Mouse (Mus musculus): ENCODE measurements around the gene Zfp839. TPM values are rescaled to one million over a fixed set of nuclear protein-coding genes. Genes with fewer than 3 reads are reported as not detected.

Zfp839 gene
- polyA plus RNA-seq, 1 experiment from 2014 or later, result 2.3 TPM

DNA sequence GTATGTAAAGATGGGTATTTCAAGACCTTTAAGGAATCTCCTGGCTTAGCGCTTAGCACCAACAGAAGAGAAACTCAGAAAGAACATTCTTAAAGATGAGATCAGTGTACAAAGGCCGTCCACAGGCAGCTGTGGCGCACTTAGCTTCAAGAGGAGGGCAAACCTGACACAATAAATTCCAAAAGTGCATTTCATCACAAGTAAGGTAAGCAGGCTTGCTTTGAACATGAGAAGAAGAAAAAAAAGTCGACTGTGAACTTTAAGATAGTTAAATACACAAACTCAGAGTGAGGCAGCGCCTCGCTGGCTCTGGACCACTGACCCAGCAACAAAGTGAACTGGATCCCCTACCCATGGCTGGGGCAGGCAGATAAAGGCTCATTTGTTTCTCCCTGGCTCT, 13.3 kb upstream of the Zfp839 start:
- Histone ChIP-seq H3K27me3 (ENCODE audit: control insufficient read depth, insufficient read depth, low read length) (no peaks in the 10 kb centered on the region), H3K27ac (replicated peaks) (no peak overlapping the region), H3K9me3 (ENCODE audit: control insufficient read depth, low read length) (no peaks in the 10 kb centered on the region), H3K36me3 (ENCODE audit: control insufficient read depth, insufficient read depth, low read length) (no peaks in the 10 kb centered on the region), H3K4me2 (replicated peaks; ENCODE audit: low read depth) (no peak overlapping the region), H3K4me1 (replicated peaks; ENCODE audit: control insufficient read depth, insufficient read depth) (no peaks in the 10 kb centered on the region), H3K4me3 (ENCODE audit: low read depth, low read length) (no peak overlapping the region), H3K9ac (ENCODE audit: low read length) (peak overlapping the region; percentile 1; the same call in 1 of the 2 replicates)
- DNase-seq (ENCODE audit: low spot score) (no peak), ATAC-seq (ENCODE audit: low FRiP score, low TSS enrichment) (no peak)
- WGBS, result 30% methylated on average over 6 of the region's 6 CpGs
- no peak for TF ChIP-seq EP300 (optimal IDR thresholded peaks at IDR 0.05)
- no peak for TF ChIP-seq CTCF (IDR thresholded peaks at IDR 0.05; ENCODE audit: low read depth)

DNA sequence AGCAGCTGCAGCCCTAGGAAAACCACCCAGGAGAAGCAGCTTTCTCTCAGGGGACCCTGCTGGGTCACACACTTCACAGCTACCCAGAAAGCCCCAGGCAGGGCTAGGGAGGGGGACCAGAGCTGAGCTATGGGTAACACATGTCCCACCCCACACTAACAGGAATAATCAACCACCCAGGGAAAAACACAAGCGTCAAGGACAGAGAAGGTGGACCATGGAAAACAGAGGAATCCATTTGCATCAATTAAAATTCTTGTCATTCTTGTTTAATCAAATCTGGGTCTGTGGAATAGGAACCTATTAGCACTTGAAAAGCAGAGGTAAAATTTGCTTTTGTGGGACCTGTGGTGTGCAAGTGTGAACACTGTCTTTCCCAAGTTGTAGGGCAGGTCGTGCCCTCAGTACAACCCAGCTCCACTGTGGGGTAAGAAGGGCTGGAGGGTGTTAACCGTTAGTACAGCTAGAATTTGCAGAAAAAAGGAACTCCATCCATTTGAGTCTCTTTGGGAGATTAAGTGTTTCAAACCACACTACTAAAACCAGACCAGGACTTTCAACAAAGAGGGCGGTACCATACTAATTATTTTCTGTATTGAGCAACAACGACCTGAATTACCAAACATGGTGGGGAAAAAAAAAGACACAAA, 12.7 kb upstream of the Zfp839 start:
- Histone ChIP-seq H3K9ac (ENCODE audit: low read length) (peak overlapping the region; percentile 1; the same call in 1 of the 2 replicates), H3K27ac (replicated peaks) (no peak overlapping the region), H3K4me1 (replicated peaks; ENCODE audit: control insufficient read depth, insufficient read depth) (no peaks in the 10 kb centered on the region), H3K9me3 (ENCODE audit: control insufficient read depth, low read length) (no peaks in the 10 kb centered on the region), H3K4me3 (ENCODE audit: low read depth, low read length) (no peak overlapping the region), H3K27me3 (ENCODE audit: control insufficient read depth, insufficient read depth, low read length) (no peaks in the 10 kb centered on the region), H3K36me3 (ENCODE audit: control insufficient read depth, insufficient read depth, low read length) (no peaks in the 10 kb centered on the region), H3K4me2 (replicated peaks; ENCODE audit: low read depth) (no peak overlapping the region)
- WGBS, result 40% methylated on average over 5 of the region's 5 CpGs
- DNase-seq (ENCODE audit: low spot score) (no peak), ATAC-seq (ENCODE audit: low FRiP score, low TSS enrichment) (no peak)
- TF ChIP-seq EP300 (optimal IDR thresholded peaks at IDR 0.05) (no peak), CTCF (IDR thresholded peaks at IDR 0.05; ENCODE audit: low read depth) (no peak)

DNA sequence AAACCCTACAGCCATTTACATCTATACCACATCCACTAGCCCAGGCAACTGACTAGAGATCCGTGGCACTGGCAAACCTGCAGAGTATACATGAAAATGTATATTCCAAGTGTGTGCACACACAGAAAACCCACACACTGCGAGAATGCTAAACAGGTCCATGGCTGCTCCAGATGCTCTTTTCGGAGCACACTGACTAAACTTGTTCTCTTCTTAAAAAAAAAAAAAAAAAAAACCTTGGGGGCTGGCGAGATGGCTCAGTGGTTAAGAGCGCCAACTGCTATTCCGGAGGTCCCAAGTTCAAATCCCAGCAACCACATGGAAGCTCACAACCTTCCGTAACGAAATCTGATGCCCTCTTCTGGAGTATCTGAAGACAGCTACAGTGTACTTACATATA, 12.2 kb upstream of the Zfp839 start:
- Histone ChIP-seq H3K4me3 (ENCODE audit: low read depth, low read length) (no peak overlapping the region), H3K9me3 (ENCODE audit: control insufficient read depth, low read length) (no peaks in the 10 kb centered on the region), H3K4me2 (replicated peaks; ENCODE audit: low read depth) (no peak overlapping the region), H3K27ac (replicated peaks) (no peak overlapping the region), H3K4me1 (replicated peaks; ENCODE audit: control insufficient read depth, insufficient read depth) (no peaks in the 10 kb centered on the region), H3K27me3 (ENCODE audit: control insufficient read depth, insufficient read depth, low read length) (no peaks in the 10 kb centered on the region), H3K9ac (ENCODE audit: low read length) (no peak overlapping the region), H3K36me3 (ENCODE audit: control insufficient read depth, insufficient read depth, low read length) (no peaks in the 10 kb centered on the region)
- WGBS, result 90% methylated on average over 8 of the region's 8 CpGs
- TF ChIP-seq EP300 (optimal IDR thresholded peaks at IDR 0.05), result no peak
- TF ChIP-seq CTCF (IDR thresholded peaks at IDR 0.05; ENCODE audit: low read depth), result no peak
- no peak for DNase-seq (ENCODE audit: low spot score)
- no peak for ATAC-seq (ENCODE audit: low FRiP score, low TSS enrichment)

DNA sequence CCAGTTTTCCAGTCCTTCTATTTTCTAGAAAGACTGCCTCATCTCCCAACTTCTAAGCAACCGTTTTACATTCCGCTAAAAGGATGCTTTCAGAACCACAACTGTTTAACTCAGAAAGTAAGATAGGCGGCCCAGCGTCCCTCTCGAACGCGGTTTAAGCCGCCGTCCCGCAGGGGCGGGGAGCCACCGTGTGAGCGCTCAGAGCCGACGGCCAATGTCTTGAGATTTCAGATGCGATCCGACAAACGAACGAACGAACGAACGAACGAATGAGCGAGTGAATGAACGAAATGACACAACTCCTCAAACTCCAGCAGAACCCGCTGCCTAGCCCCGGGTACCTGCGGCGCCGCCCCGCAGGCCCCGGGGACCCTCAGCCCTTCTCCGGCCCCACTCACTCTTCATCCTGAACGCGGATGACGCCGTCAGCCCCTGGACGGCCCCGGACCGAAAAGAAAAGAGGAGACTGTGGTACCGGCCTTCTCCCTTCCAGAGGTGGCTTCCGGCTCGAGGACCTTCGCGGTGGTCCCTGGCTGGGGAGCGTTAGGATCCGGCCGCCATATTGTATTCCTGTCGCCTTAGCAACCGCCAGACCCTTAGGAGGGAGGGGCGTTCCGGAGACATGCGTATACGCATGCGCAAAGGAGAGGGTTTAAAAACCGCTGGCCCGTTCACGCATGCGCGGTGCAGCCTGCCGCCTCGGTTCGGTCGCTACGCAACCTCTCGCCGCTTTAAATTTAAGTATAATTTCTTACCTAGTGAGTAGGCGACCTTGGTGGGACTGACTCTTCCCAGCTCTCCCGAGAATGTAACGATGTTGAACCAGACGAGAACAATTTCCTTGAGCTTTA, 9.5 kb upstream of the Zfp839 start, which contains the start of gene Mok:
TSS of gene Mok (minus strand) at position 592 of the 851 bp plus-strand sequence.
- H3K36me3 ChIP-seq (ENCODE audit: control insufficient read depth, insufficient read depth, low read length), result no peaks in the 10 kb centered on the region
- H3K27ac ChIP-seq (replicated peaks), result no peak within 1 kb of the TSS
- H3K4me2 ChIP-seq (replicated peaks; ENCODE audit: low read depth), result peak within 1 kb of the TSS; percentile 69
- ATAC-seq (ENCODE audit: low FRiP score, low TSS enrichment) (peak; percentile 39), DNase-seq (ENCODE audit: low spot score) (peak; percentile 91)
- TF ChIP-seq CTCF (IDR thresholded peaks at IDR 0.05; ENCODE audit: low read depth), result no peak
- no peak for TF ChIP-seq EP300 (optimal IDR thresholded peaks at IDR 0.05)
- H3K4me1 ChIP-seq (replicated peaks; ENCODE audit: control insufficient read depth, insufficient read depth), result no peaks in the 10 kb centered on the region; the same call in 1 of the 2 replicates
- no peaks in the 10 kb centered on the region for H3K9me3 ChIP-seq (ENCODE audit: control insufficient read depth, low read length)
- under 1% methylated on average over 71 of the region's 71 CpGs for WGBS
- H3K4me3 ChIP-seq (ENCODE audit: low read depth, low read length), result peak within 1 kb of the TSS; percentile 64
- H3K27me3 ChIP-seq (ENCODE audit: control insufficient read depth, insufficient read depth, low read length), result no peaks in the 10 kb centered on the region
- H3K9ac ChIP-seq (ENCODE audit: low read length), result peak within 1 kb of the TSS; percentile 58

GRCm38 (mm10) chr12:110841731-110842493, 8.1 kb upstream of the Zfp839 start:
- Histone ChIP-seq H3K9ac (ENCODE audit: low read length) (no peak overlapping the region), H3K4me3 (ENCODE audit: low read depth, low read length) (no peak overlapping the region), H3K4me1 (replicated peaks; ENCODE audit: control insufficient read depth, insufficient read depth) (no peaks in the 10 kb centered on the region; the same call in 1 of the 2 replicates), H3K27ac (replicated peaks) (no peak overlapping the region), H3K27me3 (ENCODE audit: control insufficient read depth, insufficient read depth, low read length) (no peaks in the 10 kb centered on the region), H3K36me3 (ENCODE audit: control insufficient read depth, insufficient read depth, low read length) (no peaks in the 10 kb centered on the region), H3K4me2 (replicated peaks; ENCODE audit: low read depth) (no peak overlapping the region), H3K9me3 (ENCODE audit: control insufficient read depth, low read length) (no peaks in the 10 kb centered on the region)
- no peak for DNase-seq (ENCODE audit: low spot score)
- ATAC-seq (ENCODE audit: low FRiP score, low TSS enrichment), result no peak
- 65% methylated on average over 5 of the region's 5 CpGs for WGBS
- no peak for TF ChIP-seq CTCF (IDR thresholded peaks at IDR 0.05; ENCODE audit: low read depth)
- TF ChIP-seq EP300 (optimal IDR thresholded peaks at IDR 0.05), result no peak
